Mouse (Mus musculus) cortical plate, adult 2 months (tissue): ENCODE results near the gene Ceacam9.

Experiments
- CTCF ChIP-seq: fragments of 200-500 bp; IDR thresholded peaks from 2 replicates; pipeline ENCODE4 v1.5.1; 2011; ENCODE audit warnings: mild to moderate bottlenecking, control low read depth, low read length; ENCODE audit not compliant: insufficient read depth; ENCODE audit errors: extremely low read depth
- POLR2A ChIP-seq: fragments of 200-500 bp; IDR thresholded peaks from 2 replicates; pipeline ENCODE4 v1.6.1; 2011; ENCODE audit warnings: mild to moderate bottlenecking, low read length, control low read depth; ENCODE audit not compliant: insufficient read depth; ENCODE audit errors: extremely low read depth

- TF ChIP-seq CTCF (no peak), POLR2A (no peak)
These were observed 47.9 kb upstream of the Ceacam9 start for GRCm38 (mm10) chr7:16673823-16674222.
